Comparison of ENCODE assay signal across 10 mouse cellular contexts in the genomic region with DNA sequence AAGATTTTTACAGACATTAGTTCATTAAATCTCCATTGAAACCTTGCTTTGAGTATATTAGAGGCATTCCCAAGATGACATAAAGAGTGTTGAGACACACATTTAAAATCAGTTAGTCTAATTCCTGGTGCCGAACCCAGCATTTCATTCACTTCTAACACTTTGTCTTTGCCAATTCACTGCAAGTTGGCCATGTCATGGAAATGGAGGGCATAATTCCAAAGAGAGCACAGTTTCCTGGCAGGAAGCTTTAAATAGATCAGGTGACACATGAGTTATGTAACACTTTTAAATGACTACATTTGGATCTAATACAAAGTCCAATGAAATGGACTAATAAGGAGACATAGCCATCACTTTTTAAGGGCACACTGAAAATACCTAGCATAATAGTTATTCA.
"Had no signal": no experiment of that assay in that cellular context is flagged by ENCODE, and none has a peak within 500 bp of the region (broad histone marks: within the 10 kb centered on the region; RNA-seq: fewer than 3 reads in every experiment).

No protein-coding gene starts in this region.

- H3K4me2 ChIP-seq: limb, embryonic 15.5 days; midbrain, embryonic 12.5 days; neural tube, embryonic 13.5 days had no signal

- DNase-seq: kidney, postnatal 36 days; left cerebral cortex, postnatal 4 days; lung, adult 18-20 months; retina, postnatal 1 day; thymus, postnatal 36 days had no signal

- H3K27me3 ChIP-seq: limb, embryonic 15.5 days; midbrain, embryonic 12.5 days; neural tube, embryonic 13.5 days had no signal

- H3K36me3 ChIP-seq: limb, embryonic 15.5 days; midbrain, embryonic 12.5 days; neural tube, embryonic 13.5 days had no signal

- H3K9me3 ChIP-seq: limb, embryonic 15.5 days; midbrain, embryonic 12.5 days; neural tube, embryonic 13.5 days had no signal

- H3K4me1 ChIP-seq: limb, embryonic 15.5 days; midbrain, embryonic 12.5 days; neural tube, embryonic 13.5 days had no signal

- H3K27ac ChIP-seq: limb, embryonic 15.5 days; liver, embryonic 14.5 days; midbrain, embryonic 12.5 days; neural tube, embryonic 13.5 days had no signal

- H3K9ac ChIP-seq: limb, embryonic 15.5 days; liver, embryonic 14.5 days; midbrain, embryonic 12.5 days; neural tube, embryonic 13.5 days had no signal

- H3K4me3 ChIP-seq: limb, embryonic 15.5 days; midbrain, embryonic 12.5 days; neural tube, embryonic 13.5 days had no signal

- ATAC-seq: midbrain, embryonic 16.5 days had no signal
